Comparison of ENCODE assay signal across 8 mouse cellular contexts in genomic region chr8:70673079-70673856, GRCm38 (mm10). TPM values are rescaled to one million over a fixed set of nuclear protein-coding genes. Genes with fewer than 3 reads are reported as not detected.
DNase-seq lines count a peak whose midpoint lies in the region; ATAC-seq lines count a peak whose summit lies in the region.

Gene Lsm4, plus strand, starts transcription at chr8:70673248.

- no peaks in the 10 kb centered on the region for H3K27me3 ChIP-seq in hindbrain, embryonic 11.5 days (ENCODE audit: control insufficient read depth, insufficient read depth, low read length)

- peak within 1 kb of the TSS; percentile 53 for H3K4me2 ChIP-seq in hindbrain, embryonic 11.5 days (replicated peaks; ENCODE audit: low read depth, low read length)

- peak; percentile 97 for ATAC-seq in hindbrain, embryonic 11.5 days (ENCODE audit: low FRiP score)

- H3K9ac ChIP-seq in hindbrain, embryonic 11.5 days (ENCODE audit: low read depth, low read length), result peak within 1 kb of the TSS; percentile 77

- H3K36me3 ChIP-seq in hindbrain, embryonic 11.5 days (ENCODE audit: control insufficient read depth, insufficient read depth, low read length), result peaks cover 4% of the 10 kb centered on the region; the same call in 1 of the 2 replicates

- DNase-seq in Muller cell, postnatal 12 days (ENCODE audit: inconsistent ontology term), result peak; percentile 98
- peak; percentile 99 for DNase-seq in cerebellum, adult 9-11 months
- peak; percentile 96 to 99 for DNase-seq in frontal cortex, adult 2 months (ENCODE audit: extremely low spot score in 1 of 2, low spot score in 1 of 2)
- peak; percentile 99 for DNase-seq in hindbrain, embryonic 11.5 days (ENCODE audit: low spot score)
- peak; percentile 99 for DNase-seq in layer of hippocampus, postnatal 10 days (ENCODE audit: low spot score in 2 of 2)
- DNase-seq in lung, postnatal 10 days, result peak; percentile 98
- peak; percentile 95 for DNase-seq in ovary, postnatal 36 days (ENCODE audit: low spot score)
- peak; percentile 99 for DNase-seq in thymus, postnatal 25 days

- no peaks in the 10 kb centered on the region for H3K9me3 ChIP-seq in hindbrain, embryonic 11.5 days (ENCODE audit: control insufficient read depth, low read length)

- H3K4me3 ChIP-seq in hindbrain, embryonic 11.5 days (ENCODE audit: low read depth, low read length), result peak within 1 kb of the TSS; percentile 57

- H3K27ac ChIP-seq in hindbrain, embryonic 11.5 days (ENCODE audit: low read depth, low read length), result peak within 1 kb of the TSS; percentile 93

- peaks cover 4% of the 10 kb centered on the region for H3K4me1 ChIP-seq in hindbrain, embryonic 11.5 days (replicated peaks; ENCODE audit: control insufficient read depth, insufficient read depth, low read length)

- under 1% methylated on average over 60 of the region's 60 CpGs for WGBS in hindbrain, embryonic 11.5 days

RNA-seq across cellular contexts. Expression of gene Lsm4, which starts in this region (rescaled TPM):
- polyA plus RNA-seq in frontal cortex, adult 2 months (2012; rRNA removed), result 113 and 128 TPM in 2 replicates
- 282 and 299 TPM in 2 replicates for polyA plus RNA-seq in hindbrain, embryonic 11.5 days (2014; fragmentation: Nextera tagmentation; extraction: Ambion mirVana)
- 10 to 100 TPM; 72.3 to 76.5 TPM for total RNA-seq in layer of hippocampus, postnatal 10 days (2021)

Comparison
In these comparisons a context has a peak if more than half of its experiments do, and no peak if none do; other contexts are left out.
1. Peak in every context shown above with its lines: DNase-seq, ATAC-seq, H3K4me3 ChIP-seq and H3K27ac ChIP-seq.